10 mouse cellular contexts compared by ENCODE assay signal in genomic region chr2:11192281-11193098, GRCm38 (mm10). TPM values are rescaled to one million over a fixed set of nuclear protein-coding genes. Genes with fewer than 3 reads are reported as not detected.
DNase-seq lines count a peak whose midpoint lies in the region; ATAC-seq and TF ChIP-seq lines count a peak whose summit lies in the region.
"Had no signal": no experiment of that assay in that cellular context is flagged by ENCODE, and none has a peak within 500 bp of the region (broad histone marks: within the 10 kb centered on the region; RNA-seq: fewer than 3 reads in every experiment).

No protein-coding gene starts in this region.

- 34% methylated on average over 12 of the region's 12 CpGs for WGBS in lung, adult 2 months
- 70% methylated on average over 12 of the region's 12 CpGs for WGBS in midbrain, embryonic 14.5 days
- WGBS in forebrain, embryonic 14.5 days, result 77% methylated on average over 12 of the region's 12 CpGs

- ATAC-seq in midbrain, embryonic 14.5 days (ENCODE audit: low FRiP score, low TSS enrichment), result no peak
- no peak for ATAC-seq in forebrain, embryonic 14.5 days

- H3K9me3 ChIP-seq in midbrain, embryonic 14.5 days (ENCODE audit: control insufficient read depth, low read length), result no peaks in the 10 kb centered on the region
- no peaks in the 10 kb centered on the region for H3K9me3 ChIP-seq in forebrain, embryonic 14.5 days (replicated peaks; ENCODE audit: control insufficient read depth, low read length)
- H3K9me3 ChIP-seq: forebrain, embryonic 10.5 days; hindbrain, embryonic 15.5 days had no signal

- peaks cover 2% of the 10 kb centered on the region; the same call in 1 of the 2 replicates for H3K4me1 ChIP-seq in lung, adult 2 months (ENCODE audit: control insufficient read depth, insufficient read depth, low read length)
- H3K4me1 ChIP-seq in brown adipose tissue, adult 24 weeks (ENCODE audit: control insufficient read depth, insufficient read depth, insufficient read length, low read length), result no peaks in the 10 kb centered on the region
- H3K4me1 ChIP-seq in midbrain, embryonic 14.5 days (ENCODE audit: control insufficient read depth, insufficient read depth, low read length), result no peaks in the 10 kb centered on the region
- no peaks in the 10 kb centered on the region for H3K4me1 ChIP-seq in forebrain, embryonic 14.5 days (ENCODE audit: control insufficient read depth, insufficient read depth, low read length)
- H3K4me1 ChIP-seq: forebrain, embryonic 10.5 days; hindbrain, embryonic 15.5 days had no signal

- peak overlapping the region; percentile 20 for H3K4me3 ChIP-seq in lung, adult 2 months (replicated peaks; ENCODE audit: extremely low read depth, low read depth, low read length)
- peak overlapping the region; percentile 53 for H3K4me3 ChIP-seq in brown adipose tissue, adult 24 weeks (ENCODE audit: insufficient read depth, low read depth, low read length)
- H3K4me3 ChIP-seq in midbrain, embryonic 14.5 days (replicated peaks; ENCODE audit: low read depth, low read length), result no peak overlapping the region
- H3K4me3 ChIP-seq in forebrain, embryonic 14.5 days (ENCODE audit: low read depth, low read length), result no peak overlapping the region
- H3K4me3 ChIP-seq: forebrain, embryonic 10.5 days; hindbrain, embryonic 15.5 days had no signal

- H3K27me3 ChIP-seq in midbrain, embryonic 14.5 days (ENCODE audit: control insufficient read depth, insufficient read depth, low read length), result 0 out of 2 replicates have a peak, but pooled peaks cover 2% of the 10 kb centered on the region
- no peaks in the 10 kb centered on the region for H3K27me3 ChIP-seq in forebrain, embryonic 14.5 days (replicated peaks; ENCODE audit: control insufficient read depth, insufficient read depth, low read length)
- H3K27me3 ChIP-seq: hindbrain, embryonic 15.5 days had no signal

- no peak overlapping the region for H3K4me2 ChIP-seq in midbrain, embryonic 14.5 days (ENCODE audit: low read length)
- H3K4me2 ChIP-seq in forebrain, embryonic 14.5 days (ENCODE audit: low read length), result no peak overlapping the region
- H3K4me2 ChIP-seq: hindbrain, embryonic 15.5 days had no signal

- DNase-seq in lung, adult 2 months, result no peak
- DNase-seq in lung, postnatal 10 days, result no peak
- peak; percentile 25 for DNase-seq in kidney, postnatal 10 days
- peak; percentile 34 to 44 for DNase-seq in natural killer cell, adult 2 months (ENCODE audit: low spot score in 2 of 2)
- DNase-seq in frontal cortex, postnatal 10 days (ENCODE audit: low spot score in 2 of 2), result no peak
- no peak for DNase-seq in midbrain, embryonic 14.5 days
- DNase-seq in forebrain, embryonic 14.5 days (ENCODE audit: low spot score), result no peak

- no peak for TF ChIP-seq CTCF in lung, adult 2 months (IDR thresholded peaks at IDR 0.05; ENCODE audit: insufficient read depth, low read length)

- peak overlapping the region; percentile 42 for H3K27ac ChIP-seq in brown adipose tissue, adult 24 weeks (replicated peaks; ENCODE audit: low read depth, low read length)
- no peak overlapping the region for H3K27ac ChIP-seq in midbrain, embryonic 14.5 days (replicated peaks; ENCODE audit: low read depth, low read length)
- no peak overlapping the region for H3K27ac ChIP-seq in forebrain, embryonic 14.5 days (ENCODE audit: low read depth, low read length)
- H3K27ac ChIP-seq: forebrain, embryonic 10.5 days; hindbrain, embryonic 15.5 days had no signal

- no peaks in the 10 kb centered on the region for H3K36me3 ChIP-seq in midbrain, embryonic 14.5 days (ENCODE audit: control insufficient read depth, insufficient read depth, low read length)
- H3K36me3 ChIP-seq in forebrain, embryonic 14.5 days (ENCODE audit: control insufficient read depth, insufficient read depth, low read length), result no peaks in the 10 kb centered on the region
- H3K36me3 ChIP-seq: forebrain, embryonic 10.5 days; hindbrain, embryonic 15.5 days had no signal

- no peak overlapping the region for H3K9ac ChIP-seq in midbrain, embryonic 14.5 days (replicated peaks; ENCODE audit: low read length)
- H3K9ac ChIP-seq in forebrain, embryonic 14.5 days (ENCODE audit: low read length), result no peak overlapping the region
- H3K9ac ChIP-seq: hindbrain, embryonic 15.5 days had no signal

- no peak for TF ChIP-seq POLR2A in lung, adult 2 months (IDR thresholded peaks at IDR 0.05; ENCODE audit: borderline replicate concordance, extremely low read depth, low read depth, low read length)

RNA-seq across cellular contexts. Expression of gene Prkcq, which starts 20.6 kb away (rescaled TPM):
- 2.8 and 3.8 TPM in 2 replicates for polyA plus RNA-seq in lung, adult 2 months (2012; rRNA removed)
- 1.0 and 1.9 TPM in 2 replicates for polyA plus RNA-seq in brown adipose tissue, adult 24 weeks (2012; ENCODE audit: insufficient read depth, insufficient read length, missing spikeins)
- 3.6 and 5.4 TPM in 2 replicates for polyA plus RNA-seq in midbrain, embryonic 14.5 days (2014; fragmentation: Nextera tagmentation; extraction: Ambion mirVana)
- polyA plus RNA-seq in forebrain, embryonic 14.5 days (2014; fragmentation: Nextera tagmentation; extraction: Ambion mirVana), result 3.0 and 4.0 TPM in 2 replicates

Comparison
In these comparisons a context has a peak if more than half of its experiments do, and no peak if none do; other contexts are left out.
1. DNase-seq: peak in kidney, postnatal 10 days (single experiment) and natural killer cell, adult 2 months (2 of 2); none in lung, adult 2 months (single experiment), lung, postnatal 10 days (single experiment), frontal cortex, postnatal 10 days (0 of 2), midbrain, embryonic 14.5 days (single experiment) and forebrain, embryonic 14.5 days (single experiment).
2. H3K4me3 ChIP-seq: peak in lung, adult 2 months (single experiment) and brown adipose tissue, adult 24 weeks (single experiment); none in midbrain, embryonic 14.5 days (single experiment) and forebrain, embryonic 14.5 days (single experiment).